Mouse (Mus musculus): ENCODE measurements at regions not wholly inside any gene's neighbourhood (a gene's known extent, or its start where the extent isn't known, plus 50 kb on each side); places are given as distances from the start of the nearest gene placed in this dataset.

DNA sequence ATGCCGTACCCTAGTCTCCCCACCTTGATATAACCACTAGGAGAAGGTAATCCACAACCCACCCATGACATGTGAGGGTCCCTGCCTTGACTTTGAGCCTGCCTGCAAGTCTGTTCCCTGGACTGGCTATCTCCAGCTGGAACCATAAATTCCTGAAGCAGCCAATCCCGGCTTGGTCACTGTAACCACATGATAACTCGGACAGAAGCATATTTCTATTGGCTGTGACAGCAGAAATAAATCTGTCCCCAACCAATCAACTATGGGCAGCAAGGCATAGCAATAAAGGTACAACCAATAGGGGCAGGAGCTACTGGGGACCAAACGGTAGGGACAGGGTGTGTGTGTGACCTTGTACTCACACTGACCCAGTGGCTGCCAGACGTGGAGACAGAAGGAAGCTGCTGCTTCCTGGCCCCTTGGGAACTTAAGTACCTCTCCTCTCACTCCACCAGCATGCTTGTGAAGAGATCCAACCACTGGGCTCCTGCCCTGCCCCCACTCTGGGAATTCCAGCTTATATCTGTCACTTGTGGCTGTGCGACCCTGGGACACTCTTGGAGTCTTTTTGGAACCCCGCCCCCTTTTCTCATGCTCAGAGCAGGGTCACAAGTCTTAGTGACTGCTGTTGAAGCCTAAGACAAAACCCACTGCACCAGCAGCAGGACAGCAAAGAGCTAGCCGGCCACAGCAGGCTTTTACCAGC lies 51.8 kb upstream of the Ttc34 start:
- TF ChIP-seq POLR2A (IDR thresholded peaks at IDR 0.05; ENCODE audit: low read depth, low read length) = no peak
- no peak for TF ChIP-seq CTCF (conservative IDR thresholded peaks at IDR 0.05 in 1 of 2, IDR thresholded peaks at IDR 0.05 in 1 of 2; ENCODE audit: low read depth in 2 of 2, low read length in 2 of 2)
- no peak for TF ChIP-seq GABPA (IDR thresholded peaks at IDR 0.05; ENCODE audit: insufficient replicate concordance, low read depth, low read length)
- no peak for TF ChIP-seq TBP (conservative IDR thresholded peaks at IDR 0.05; ENCODE audit: low read depth, low read length)
